Mouse (Mus musculus) kidney, embryonic 14.5 days (tissue): ENCODE results near the gene Adgrl2. TPM values are rescaled to one million over a fixed set of nuclear protein-coding genes. Genes with fewer than 3 reads are reported as not detected.

Experiments
- ATAC-seq: fragments of 200-750 bp; cut with Nextera tagmentation; 2 replicates; pipeline ENCODE4 v1.8.0; 2017; ENCODE audit warnings: moderate number of reproducible peaks, mild to moderate bottlenecking, moderate TSS enrichment, moderate library complexity; ENCODE audit not compliant: low FRiP score, low TSS enrichment
- H3K27ac ChIP-seq: fragments of 300-500 bp; sonication (generic); 2 replicates; pipeline ENCODE4 v1.5.1; 2014; ENCODE audit warnings: low read depth, mild to moderate bottlenecking, low read length, moderate library complexity, mixed read lengths
- H3K27me3 ChIP-seq: fragments of 300-500 bp; sonication (generic); 2 replicates; pipeline ENCODE4 v1.6.1; 2014; ENCODE audit warnings: mild to moderate bottlenecking, low read length; ENCODE audit not compliant: control insufficient read depth, insufficient read depth
- H3K36me3 ChIP-seq: fragments of 300-500 bp; sonication (generic); 2 replicates; pipeline ENCODE4 v1.6.1; 2014; ENCODE audit warnings: low read length, mixed read lengths; ENCODE audit not compliant: control insufficient read depth, insufficient read depth
- H3K4me1 ChIP-seq: fragments of 300-500 bp; sonication (generic); 2 replicates; pipeline ENCODE4 v1.6.1; 2014; ENCODE audit warnings: low read length, mixed read lengths; ENCODE audit not compliant: control insufficient read depth, insufficient read depth
- H3K4me2 ChIP-seq: fragments of 300-500 bp; sonication (generic); replicated peaks from 2 replicates; pipeline ENCODE4 v1.6.1; 2014; ENCODE audit warnings: low read depth, mild to moderate bottlenecking, low read length
- H3K4me3 ChIP-seq: fragments of 300-500 bp; sonication (generic); 2 replicates; pipeline ENCODE4 v1.5.1; 2014; ENCODE audit warnings: mild to moderate bottlenecking, low read length
- H3K9ac ChIP-seq: fragments of 300-500 bp; sonication (generic); 2 replicates; pipeline ENCODE4 v1.6.1; 2014; ENCODE audit warnings: low read depth, mild to moderate bottlenecking, low read length, moderate library complexity
- H3K9me3 ChIP-seq: fragments of 300-500 bp; sonication (generic); 2 replicates; pipeline ENCODE4 v1.6.1; 2016; ENCODE audit warnings: low read length; ENCODE audit not compliant: control insufficient read depth
- WGBS: fragments of 180-500 bp; shearing (Covaris S2); extraction: QIAGEN DNeasy Blood & Tissue Kit; methylation state at CpG from one replicate; pipeline ENCODE4 v1.1.7; 2014; 5-methylcytosine and 5-hydroxymethylcytosine counted together
- polyA plus RNA-seq: library from polyadenylated mRNA; unstranded; fragments of >200 nt; fragmentation: Nextera tagmentation; extraction: Ambion mirVana; gene quantifications from 2 replicates; pipeline ENCODE4 v1.2.1, GENCODE M21; 2014

Adgrl2 gene
- polyA plus RNA-seq, 1 experiment from 2014 or later: 105 TPM

DNA sequence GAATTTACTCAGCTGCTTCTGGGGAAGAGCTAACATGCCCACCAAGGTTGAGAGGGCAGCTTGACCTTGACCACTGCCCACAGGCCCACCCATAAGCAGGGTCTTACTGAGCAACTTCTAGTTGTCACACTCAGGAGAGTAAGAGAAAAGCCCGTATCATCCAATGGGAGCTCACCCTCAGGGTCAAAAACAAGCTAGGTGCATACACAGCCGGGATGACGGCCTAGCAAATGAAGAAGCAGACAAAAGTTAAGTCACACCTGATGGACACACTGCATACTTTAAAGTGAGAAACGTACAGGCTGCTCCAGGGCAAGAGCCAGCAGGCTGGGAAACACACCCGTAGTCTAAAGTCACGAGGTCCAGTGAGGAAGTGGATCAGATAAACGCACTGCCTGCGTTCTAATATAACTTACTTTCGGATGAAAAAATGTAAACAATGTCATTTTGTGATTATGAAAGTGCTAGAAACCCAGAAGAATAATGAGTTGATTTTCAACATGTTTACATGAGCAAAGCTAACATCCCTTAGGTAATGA, 29.5 kb downstream of the Adgrl2 start:
- H3K27ac ChIP-seq: no peak overlapping the region
- peaks cover 3% of the 10 kb centered on the region; the same call in 1 of the 2 replicates for H3K36me3 ChIP-seq
- H3K4me1 ChIP-seq: peaks cover 35% of the 10 kb centered on the region
- WGBS: 60% methylated on average over 9 of the region's 9 CpGs
- H3K27me3 ChIP-seq: no peaks in the 10 kb centered on the region
- H3K9ac ChIP-seq: no peak overlapping the region
- peak overlapping the region; percentile 3; the same call in 1 of the 2 replicates for H3K4me2 ChIP-seq
- ATAC-seq: no peak
- H3K9me3 ChIP-seq: no peaks in the 10 kb centered on the region
- H3K4me3 ChIP-seq: no peak overlapping the region

DNA sequence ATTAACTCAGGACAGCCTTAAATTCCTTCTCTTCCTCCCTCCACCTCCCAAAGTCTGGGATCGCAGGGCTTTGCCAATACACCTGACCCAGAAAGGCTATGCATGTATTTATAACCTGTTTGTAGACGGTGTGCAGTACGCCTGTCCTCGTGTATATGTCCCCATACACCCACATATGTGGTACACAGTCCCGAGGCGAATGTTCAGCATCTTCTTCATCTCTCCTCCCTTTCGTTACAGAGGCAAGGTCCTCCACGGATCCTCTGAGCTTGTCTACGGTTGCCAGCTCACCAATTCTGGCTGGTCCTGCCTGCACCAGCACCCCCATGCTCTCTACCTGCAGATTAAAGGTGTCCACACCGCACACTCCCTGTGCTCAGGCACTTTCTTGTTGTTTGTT, 30.1 kb downstream of the Adgrl2 start:
- Histone ChIP-seq H3K4me2 (no peak overlapping the region), H3K27ac (no peak overlapping the region), H3K9me3 (no peaks in the 10 kb centered on the region), H3K4me3 (no peak overlapping the region), H3K9ac (no peak overlapping the region), H3K27me3 (no peaks in the 10 kb centered on the region), H3K4me1 (peaks cover 34% of the 10 kb centered on the region), H3K36me3 (peaks cover 3% of the 10 kb centered on the region; the same call in 1 of the 2 replicates)
- 74% methylated on average over 10 of the region's 10 CpGs for WGBS
- no peak for ATAC-seq

DNA sequence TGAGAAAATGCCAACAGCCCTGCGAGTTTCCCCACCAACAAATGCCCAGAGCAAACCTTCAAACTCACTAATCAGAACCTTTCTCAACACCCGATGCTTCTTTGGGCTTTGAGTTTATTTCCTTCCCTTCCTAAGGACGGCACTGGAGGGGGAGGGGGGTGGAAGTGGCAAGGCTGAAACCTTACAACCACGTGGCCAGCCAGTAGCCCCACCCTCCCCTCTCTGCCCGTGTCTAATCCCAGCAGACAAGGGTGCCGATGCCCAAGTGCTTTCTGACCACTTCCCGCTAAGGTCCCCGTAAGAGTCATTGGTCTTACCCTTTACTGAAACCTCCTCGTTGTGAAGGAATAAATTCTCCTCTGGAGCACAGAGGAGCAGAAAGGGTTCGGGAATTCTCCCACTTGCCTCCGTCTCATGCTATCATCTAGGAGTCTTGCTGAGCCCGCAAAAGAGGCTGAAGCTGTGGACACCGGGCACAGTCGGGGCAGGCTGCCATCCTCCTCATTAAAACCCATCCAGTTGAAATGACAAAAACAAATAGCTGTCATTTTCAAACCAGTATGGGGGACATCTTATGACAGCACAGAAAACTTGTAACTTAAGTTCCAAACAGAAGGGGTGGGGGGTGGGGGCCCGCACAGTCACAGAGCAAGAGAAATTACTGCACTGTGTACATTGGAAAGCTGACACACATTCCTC, 30.9 kb downstream of the Adgrl2 start:
- 0 out of 2 replicates have a peak, but pooled peaks have one; percentile 59 for ATAC-seq
- peak overlapping the region; percentile 18; the same call in 1 of the 2 replicates for H3K4me3 ChIP-seq
- no peaks in the 10 kb centered on the region for H3K9me3 ChIP-seq
- H3K36me3 ChIP-seq: peaks cover 3% of the 10 kb centered on the region; the same call in 1 of the 2 replicates
- H3K9ac ChIP-seq: peak overlapping the region; percentile 37; the same call in 1 of the 2 replicates
- 17% methylated on average over 15 of the region's 15 CpGs for WGBS
- H3K4me1 ChIP-seq: peaks cover 30% of the 10 kb centered on the region
- H3K4me2 ChIP-seq: peak overlapping the region; percentile 30
- no peaks in the 10 kb centered on the region for H3K27me3 ChIP-seq
- no peak overlapping the region for H3K27ac ChIP-seq

DNA sequence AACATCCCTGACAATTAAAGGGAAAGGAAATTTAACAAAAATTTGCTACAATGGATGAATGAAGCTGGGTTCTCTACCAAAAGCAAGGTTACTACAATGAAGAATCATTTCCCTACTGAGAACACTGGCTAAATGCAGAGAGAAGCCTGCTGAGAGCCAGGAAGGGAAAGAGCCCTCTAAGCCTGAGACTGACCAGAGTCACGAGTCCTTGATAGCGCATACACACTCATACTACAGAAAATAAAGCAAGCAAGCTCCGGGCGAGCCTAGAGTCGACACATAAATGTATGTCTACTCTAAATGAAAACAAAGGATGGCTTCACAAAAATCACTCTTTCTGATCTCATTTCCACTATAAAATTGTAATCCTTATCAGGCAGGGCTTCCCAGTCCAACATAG, 31.6 kb downstream of the Adgrl2 start:
- H3K4me2 ChIP-seq: no peak overlapping the region
- H3K4me3 ChIP-seq: no peak overlapping the region; the same call in 1 of the 2 replicates
- H3K27me3 ChIP-seq: no peaks in the 10 kb centered on the region
- no peaks in the 10 kb centered on the region for H3K9me3 ChIP-seq
- 59% methylated on average over 5 of the region's 5 CpGs for WGBS
- no peak overlapping the region for H3K9ac ChIP-seq
- H3K4me1 ChIP-seq: peaks cover 29% of the 10 kb centered on the region
- no peak for ATAC-seq
- no peak overlapping the region for H3K27ac ChIP-seq
- peaks cover 3% of the 10 kb centered on the region; the same call in 1 of the 2 replicates for H3K36me3 ChIP-seq

DNA sequence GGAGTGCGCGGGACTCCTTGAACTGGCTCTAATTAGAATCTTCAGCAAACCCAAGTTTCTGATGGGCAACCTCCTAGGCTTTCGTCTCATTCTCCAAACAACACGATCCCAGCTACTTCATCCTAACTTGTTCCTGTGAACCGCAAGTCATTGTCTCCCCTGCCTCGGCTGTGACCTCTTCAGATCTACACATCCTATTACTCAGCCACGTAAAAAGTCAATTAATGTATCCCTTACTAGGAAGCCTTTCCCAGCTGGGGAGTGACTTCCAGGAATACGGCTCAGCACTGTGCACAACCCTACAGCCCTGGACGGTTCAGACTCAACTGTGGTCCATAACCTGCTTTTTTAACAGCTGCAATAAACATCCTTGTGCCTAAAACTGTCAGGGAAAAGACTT, 32.2 kb downstream of the Adgrl2 start:
- Histone ChIP-seq H3K9me3 (no peaks in the 10 kb centered on the region), H3K27me3 (no peaks in the 10 kb centered on the region), H3K36me3 (peaks cover 3% of the 10 kb centered on the region; the same call in 1 of the 2 replicates), H3K4me3 (no peak overlapping the region), H3K4me2 (no peak overlapping the region), H3K27ac (no peak overlapping the region), H3K9ac (no peak overlapping the region), H3K4me1 (peaks cover 28% of the 10 kb centered on the region)
- WGBS: 44% methylated on average over 9 of the region's 9 CpGs
- ATAC-seq: 0 out of 2 replicates have a peak, but pooled peaks have one; percentile 8

DNA sequence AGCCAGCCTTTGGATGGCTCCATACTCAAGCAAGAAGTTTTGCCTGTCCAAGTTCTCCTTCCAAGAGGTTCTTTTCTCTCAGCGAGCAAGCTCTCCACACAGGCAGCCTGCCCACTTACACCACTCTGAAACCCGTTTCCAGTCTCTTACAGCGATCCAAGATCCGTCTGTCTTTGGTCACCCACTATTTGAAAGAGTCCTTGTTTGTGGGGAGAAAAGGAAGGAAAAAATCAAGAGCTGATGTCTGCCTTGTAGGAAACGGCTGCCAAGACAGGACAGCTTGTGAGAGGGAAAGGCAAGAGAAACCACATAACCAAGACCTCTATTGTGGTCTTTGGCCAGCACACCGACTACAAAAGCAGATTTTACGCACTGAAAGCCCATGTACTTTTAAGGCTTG, 33.5 kb downstream of the Adgrl2 start:
- no peak overlapping the region for H3K9ac ChIP-seq
- ATAC-seq: no peak

DNA sequence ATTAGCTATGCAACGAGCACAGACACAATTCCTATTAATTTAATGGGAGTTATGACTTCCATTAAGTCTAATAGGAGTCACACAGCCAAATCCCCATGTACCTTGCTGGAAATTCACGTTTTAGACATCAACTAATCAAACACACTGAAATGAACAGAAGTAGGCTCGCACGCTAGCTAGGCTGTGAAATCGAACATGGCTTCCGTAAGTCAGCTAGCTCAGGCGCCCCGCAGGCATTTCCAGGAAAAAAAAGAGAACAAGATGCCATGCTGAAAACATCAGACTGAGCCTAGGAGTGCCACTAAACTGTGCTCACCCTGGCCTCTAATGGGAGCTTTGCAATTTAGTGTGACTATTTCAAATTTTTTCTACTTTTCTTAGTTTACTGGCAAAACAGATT, 40.6 kb downstream of the Adgrl2 start:
- H3K9ac ChIP-seq: no peak overlapping the region
- no peaks in the 10 kb centered on the region for H3K27me3 ChIP-seq
- no peak overlapping the region for H3K4me3 ChIP-seq
- H3K36me3 ChIP-seq: peaks cover 15% of the 10 kb centered on the region
- ATAC-seq: no peak
- H3K27ac ChIP-seq: no peak overlapping the region
- peaks cover 14% of the 10 kb centered on the region for H3K4me1 ChIP-seq
- WGBS: 85% methylated on average over 8 of the region's 8 CpGs
- H3K9me3 ChIP-seq: no peaks in the 10 kb centered on the region
- H3K4me2 ChIP-seq: no peak overlapping the region

More for the DNA sequence above, 33.5 kb downstream of the Adgrl2 start:
- WGBS: 79% methylated on average over 7 of the region's 7 CpGs
- no peaks in the 10 kb centered on the region for H3K27me3 ChIP-seq
- H3K4me1 ChIP-seq: peaks cover 28% of the 10 kb centered on the region
- H3K4me3 ChIP-seq: no peak overlapping the region
- H3K36me3 ChIP-seq: peaks cover 16% of the 10 kb centered on the region
- H3K9me3 ChIP-seq: no peaks in the 10 kb centered on the region
- H3K27ac ChIP-seq: no peak overlapping the region
- no peak overlapping the region for H3K4me2 ChIP-seq

DNA sequence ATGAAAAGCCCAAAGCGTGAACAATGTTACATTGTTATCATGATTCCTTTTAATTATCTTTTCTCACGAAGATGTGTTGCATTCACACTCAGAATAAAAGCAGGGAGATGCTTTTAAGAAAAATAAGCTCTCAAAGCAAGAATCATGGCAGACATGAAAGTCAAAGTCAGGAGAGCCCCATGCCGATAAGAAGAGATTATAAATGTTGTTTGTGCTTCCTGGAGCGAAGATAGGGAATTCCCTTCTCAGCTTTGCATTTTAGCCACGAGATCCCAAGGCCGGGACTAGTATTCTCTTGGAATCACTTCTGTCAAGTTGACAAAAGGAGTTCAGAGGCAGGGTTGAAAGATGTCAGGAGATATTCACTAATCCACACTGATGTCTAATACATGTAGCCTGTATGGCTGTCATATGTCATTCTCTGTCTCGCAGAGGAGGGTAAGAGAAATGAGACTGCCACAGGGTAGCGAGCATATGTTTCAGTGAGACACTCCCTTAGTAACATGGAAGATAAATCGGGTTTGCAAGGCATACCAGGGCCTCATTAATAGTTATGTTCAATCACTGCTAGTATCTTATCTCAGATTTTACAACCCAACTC, 42.5 kb downstream of the Adgrl2 start:
- no peaks in the 10 kb centered on the region for H3K27me3 ChIP-seq
- no peak overlapping the region for H3K4me3 ChIP-seq
- no peak for ATAC-seq
- no peak overlapping the region for H3K27ac ChIP-seq
- no peak overlapping the region for H3K9ac ChIP-seq
- H3K4me2 ChIP-seq: no peak overlapping the region
- WGBS: 68% methylated on average over 9 of the region's 9 CpGs
- H3K4me1 ChIP-seq: peaks cover 14% of the 10 kb centered on the region
- peaks cover 13% of the 10 kb centered on the region for H3K36me3 ChIP-seq
- H3K9me3 ChIP-seq: no peaks in the 10 kb centered on the region

DNA sequence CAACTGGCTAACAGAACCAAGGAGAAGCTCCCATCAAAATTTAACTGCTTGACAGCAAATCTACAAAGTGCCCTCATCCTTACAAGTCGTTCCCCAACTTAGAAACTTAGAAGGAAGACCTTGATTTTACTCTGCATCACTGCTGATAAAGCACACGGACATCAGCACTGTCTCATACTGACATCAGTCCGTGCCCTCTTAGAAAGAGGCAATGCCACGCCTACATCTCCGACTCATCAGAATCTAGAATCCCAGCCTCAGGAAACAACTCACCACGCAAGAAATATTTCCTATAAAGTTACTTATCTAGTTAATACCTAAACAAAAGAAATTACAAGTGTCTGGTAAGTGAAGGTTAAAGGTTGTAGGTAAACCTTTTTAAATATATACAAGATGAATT, 43.1 kb downstream of the Adgrl2 start:
- H3K9me3 ChIP-seq: no peaks in the 10 kb centered on the region
- no peak for ATAC-seq
- H3K36me3 ChIP-seq: peaks cover 7% of the 10 kb centered on the region
- peaks cover 14% of the 10 kb centered on the region for H3K4me1 ChIP-seq
- H3K27me3 ChIP-seq: no peaks in the 10 kb centered on the region
- no peak overlapping the region for H3K4me2 ChIP-seq
- 69% methylated on average over 6 of the region's 6 CpGs for WGBS
- H3K4me3 ChIP-seq: no peak overlapping the region
- H3K9ac ChIP-seq: no peak overlapping the region
- no peak overlapping the region for H3K27ac ChIP-seq
